In genomic region chr13:76056896-76057266, GRCm38 (mm10) we compare ENCODE assay signal across 10 mouse cellular contexts. TPM values are rescaled to one million over a fixed set of nuclear protein-coding genes. Genes with fewer than 3 reads are reported as not detected.
A peak's percentile ranks its signal among the peaks of the same experiment; 100 is the strongest.
DNase-seq lines count a peak whose midpoint lies in the region; ATAC-seq lines count a peak whose summit lies in the region.
"Had no signal": no experiment of that assay in that cellular context is flagged by ENCODE, and none has a peak within 500 bp of the region (broad histone marks: within the 10 kb centered on the region; RNA-seq: fewer than 3 reads in every experiment).

Gene Gpr150, minus strand, starts transcription at chr13:76056996.

- H3K4me2 ChIP-seq in kidney, embryonic 15.5 days, result peak within 1 kb of the TSS; percentile 98
- H3K4me2 ChIP-seq in embryonic facial prominence, embryonic 11.5 days (ENCODE audit: low read depth, low read length), result peak within 1 kb of the TSS; percentile 74
- peak within 1 kb of the TSS; percentile 99 for H3K4me2 ChIP-seq in hindbrain, embryonic 16.5 days (ENCODE audit: low read length)
- H3K4me2 ChIP-seq in midbrain, embryonic 16.5 days (ENCODE audit: low read length), result peak within 1 kb of the TSS; percentile 99

- H3K4me3 ChIP-seq in kidney, embryonic 15.5 days (replicated peaks), result peak within 1 kb of the TSS; percentile 48
- peak within 1 kb of the TSS; percentile 44 for H3K4me3 ChIP-seq in embryonic facial prominence, embryonic 11.5 days (ENCODE audit: low read depth, low read length)
- peak within 1 kb of the TSS; percentile 66 for H3K4me3 ChIP-seq in hindbrain, embryonic 16.5 days (ENCODE audit: low read length)
- H3K4me3 ChIP-seq in midbrain, embryonic 16.5 days (ENCODE audit: low read depth, low read length), result peak within 1 kb of the TSS; percentile 67

- DNase-seq in kidney, adult 11 months, result no peak
- no peak for DNase-seq in embryonic facial prominence, embryonic 11.5 days (ENCODE audit: low spot score)
- DNase-seq in gastrocnemius, adult 18-20 months (ENCODE audit: low spot score), result no peak
- DNase-seq in c-Kit-positive CD71-positive TER-119-positive erythroid progenitor cells, embryonic 14.5 days (ENCODE audit: low spot score), result no peak

- peak within 1 kb of the TSS; percentile 41 for H3K9ac ChIP-seq in kidney, embryonic 15.5 days
- peak within 1 kb of the TSS; percentile 53 for H3K9ac ChIP-seq in embryonic facial prominence, embryonic 11.5 days (replicated peaks; ENCODE audit: low read length)
- H3K9ac ChIP-seq in hindbrain, embryonic 16.5 days (ENCODE audit: low read depth, low read length), result peak within 1 kb of the TSS; percentile 72
- peak within 1 kb of the TSS; percentile 80 for H3K9ac ChIP-seq in midbrain, embryonic 16.5 days (ENCODE audit: low read depth, low read length)

- no peaks in the 10 kb centered on the region for H3K9me3 ChIP-seq in kidney, embryonic 15.5 days (replicated peaks)
- no peaks in the 10 kb centered on the region for H3K9me3 ChIP-seq in embryonic facial prominence, embryonic 11.5 days (replicated peaks; ENCODE audit: control insufficient read depth, low read length)
- H3K9me3 ChIP-seq in hindbrain, embryonic 16.5 days (ENCODE audit: control insufficient read depth, low read length), result no peaks in the 10 kb centered on the region
- no peaks in the 10 kb centered on the region for H3K9me3 ChIP-seq in midbrain, embryonic 16.5 days (replicated peaks; ENCODE audit: control insufficient read depth, low read length, poor library complexity, severe bottlenecking)

- peaks cover 48% of the 10 kb centered on the region for H3K27me3 ChIP-seq in kidney, embryonic 15.5 days
- H3K27me3 ChIP-seq in embryonic facial prominence, embryonic 11.5 days (ENCODE audit: control insufficient read depth, insufficient read depth, low read length), result peaks cover 31% of the 10 kb centered on the region
- peaks cover 8% of the 10 kb centered on the region for H3K27me3 ChIP-seq in hindbrain, embryonic 16.5 days (replicated peaks; ENCODE audit: control insufficient read depth, insufficient read depth, low read length)
- peaks cover 19% of the 10 kb centered on the region for H3K27me3 ChIP-seq in midbrain, embryonic 16.5 days (ENCODE audit: control insufficient read depth, insufficient read depth, low read depth, low read length)

- no peak for ATAC-seq in kidney, embryonic 15.5 days (replicated peaks; ENCODE audit: low FRiP score)
- no peak for ATAC-seq in embryonic facial prominence, embryonic 11.5 days (replicated peaks; ENCODE audit: insufficient number of reproducible peaks, low FRiP score, low TSS enrichment, low read depth)
- no peak for ATAC-seq in hindbrain, embryonic 16.5 days
- ATAC-seq in midbrain, embryonic 16.5 days, result no peak; the same call in 1 of the 2 replicates
- ATAC-seq in activated CD4-positive, CD25-positive, alpha-beta regulatory T cell, adult 4 months, result no peak

- H3K27ac ChIP-seq in kidney, embryonic 15.5 days, result no peak within 1 kb of the TSS
- H3K27ac ChIP-seq in embryonic facial prominence, embryonic 11.5 days (replicated peaks; ENCODE audit: low read depth, low read length), result no peak within 1 kb of the TSS
- peak within 1 kb of the TSS; percentile 66 for H3K27ac ChIP-seq in hindbrain, embryonic 16.5 days (ENCODE audit: low read depth, low read length)
- peak within 1 kb of the TSS; percentile 66 for H3K27ac ChIP-seq in midbrain, embryonic 16.5 days (ENCODE audit: low read length)

- no peaks in the 10 kb centered on the region for H3K36me3 ChIP-seq in kidney, embryonic 15.5 days
- H3K36me3 ChIP-seq in embryonic facial prominence, embryonic 11.5 days (replicated peaks; ENCODE audit: control insufficient read depth, insufficient read depth, low read depth, low read length), result no peaks in the 10 kb centered on the region
- H3K36me3 ChIP-seq in hindbrain, embryonic 16.5 days (ENCODE audit: control insufficient read depth, insufficient read depth, low read length), result no peaks in the 10 kb centered on the region
- H3K36me3 ChIP-seq in midbrain, embryonic 16.5 days (ENCODE audit: control insufficient read depth, insufficient read depth, low read length), result no peaks in the 10 kb centered on the region

- 15% methylated on average over 10 of the region's 10 CpGs for WGBS in kidney, embryonic 15.5 days
- WGBS in embryonic facial prominence, embryonic 11.5 days, result 11% methylated on average over 10 of the region's 10 CpGs
- WGBS in hindbrain, embryonic 16.5 days, result 15% methylated on average over 10 of the region's 10 CpGs
- WGBS in midbrain, embryonic 16.5 days, result 10% methylated on average over 10 of the region's 10 CpGs

- H3K4me1 ChIP-seq in kidney, embryonic 15.5 days, result peaks cover 19% of the 10 kb centered on the region
- peaks cover 5% of the 10 kb centered on the region; the same call in 1 of the 2 replicates for H3K4me1 ChIP-seq in embryonic facial prominence, embryonic 11.5 days (ENCODE audit: control insufficient read depth, insufficient read depth, low read length)
- H3K4me1 ChIP-seq in hindbrain, embryonic 16.5 days (ENCODE audit: control insufficient read depth, insufficient read depth, low read depth, low read length), result peaks cover 14% of the 10 kb centered on the region
- H3K4me1 ChIP-seq in midbrain, embryonic 16.5 days (ENCODE audit: control insufficient read depth, insufficient read depth, low read length), result peaks cover 6% of the 10 kb centered on the region; the same call in 1 of the 2 replicates

RNA-seq across cellular contexts. Expression of gene Gpr150, which starts in this region (rescaled TPM):
- polyA plus RNA-seq in kidney, embryonic 15.5 days (2015; fragmentation: Nextera tagmentation; extraction: Ambion mirVana), result 0.44 and 0.60 TPM in 2 replicates
- 0.43 and 0.47 TPM in 2 replicates for polyA plus RNA-seq in embryonic facial prominence, embryonic 11.5 days (2014; fragmentation: Nextera tagmentation; extraction: Ambion mirVana)
- polyA plus RNA-seq in hindbrain, embryonic 16.5 days (2015; fragmentation: Nextera tagmentation; extraction: Ambion mirVana), result 4.2 and 5.2 TPM in 2 replicates
- 2.7 and 3.4 TPM in 2 replicates for polyA plus RNA-seq in midbrain, embryonic 16.5 days (2015; fragmentation: Nextera tagmentation; extraction: Ambion mirVana)
- total RNA-seq in gastrocnemius, adult 18-20 months (2021), result not detected
- not detected for polyA plus RNA-seq in activated CD4-positive, CD25-positive, alpha-beta regulatory T cell, adult 4 months (2017; shearing (Covaris generic))
- total RNA-seq: gastrocnemius, postnatal 4 days; neutrophil, adult 5-6 weeks had no signal

Comparison
In these comparisons a context has a peak if more than half of its experiments do, and no peak if none do; other contexts are left out.
1. H3K27ac ChIP-seq: peak in hindbrain, embryonic 16.5 days (single experiment) and midbrain, embryonic 16.5 days (single experiment); none in kidney, embryonic 15.5 days (single experiment) and embryonic facial prominence, embryonic 11.5 days (single experiment).
2. Peak in every context shown above with its lines, with median percentiles within 50 percentile points of each other: H3K4me2 ChIP-seq, H3K4me3 ChIP-seq and H3K9ac ChIP-seq.